Mouse (Mus musculus) hindbrain, embryonic 16.5 days (tissue): ENCODE results near the gene Gpr143. TPM values are rescaled to one million over a fixed set of nuclear protein-coding genes. Genes with fewer than 3 reads are reported as not detected.

ENCODE experiments used
- ATAC-seq: fragments of 200-750 bp; cut with Nextera tagmentation; 2 replicates; pipeline ENCODE4 v1.8.0; 2017; ENCODE audit warnings: moderate TSS enrichment, moderate library complexity
- H3K27ac ChIP-seq: fragments of 300-500 bp; sonication (generic); 2 replicates; pipeline ENCODE4 v1.5.1; 2014; ENCODE audit warnings: low read depth, mild to moderate bottlenecking, control low read depth, low read length, moderate library complexity
- H3K27me3 ChIP-seq: fragments of 300-500 bp; sonication (generic); replicated peaks from 2 replicates; pipeline ENCODE4 v1.6.1; 2014; ENCODE audit warnings: low read length; ENCODE audit not compliant: control insufficient read depth, insufficient read depth
- H3K36me3 ChIP-seq: fragments of 300-500 bp; sonication (generic); 2 replicates; pipeline ENCODE4 v1.6.1; 2014; ENCODE audit warnings: mild to moderate bottlenecking, low read length, moderate library complexity, mixed read lengths; ENCODE audit not compliant: control insufficient read depth, insufficient read depth
- H3K4me1 ChIP-seq: fragments of 300-500 bp; sonication (generic); 2 replicates; pipeline ENCODE4 v1.6.1; 2014; ENCODE audit warnings: low read depth, low read length; ENCODE audit not compliant: control insufficient read depth, insufficient read depth
- H3K4me2 ChIP-seq: fragments of 300-500 bp; sonication (generic); 2 replicates; pipeline ENCODE4 v1.6.1; 2014; ENCODE audit warnings: mild to moderate bottlenecking, low read length, control low read depth, moderate library complexity
- H3K4me3 ChIP-seq: fragments of 300-500 bp; sonication (generic); 2 replicates; pipeline ENCODE4 v1.5.1; 2014; ENCODE audit warnings: mild to moderate bottlenecking, low read length, control low read depth, moderate library complexity
- H3K9ac ChIP-seq: fragments of 300-500 bp; sonication (generic); 2 replicates; pipeline ENCODE4 v1.6.1; 2014; ENCODE audit warnings: low read depth, mild to moderate bottlenecking, control low read depth, low read length, moderate library complexity
- H3K9me3 ChIP-seq: fragments of 300-500 bp; sonication (generic); 2 replicates; pipeline ENCODE4 v1.6.1; 2014; ENCODE audit warnings: mild to moderate bottlenecking, low read length, moderate library complexity; ENCODE audit not compliant: control insufficient read depth
- WGBS: fragments of 180-500 bp; shearing (Covaris S2); extraction: QIAGEN DNeasy Blood & Tissue Kit; methylation state at CpG from one replicate; pipeline ENCODE4 v1.1.7; 2014; 5-methylcytosine and 5-hydroxymethylcytosine counted together
- polyA plus RNA-seq: library from polyadenylated mRNA; unstranded; fragments of >200 nt; fragmentation: Nextera tagmentation; extraction: Ambion mirVana; gene quantifications from 2 replicates; pipeline ENCODE4 v1.2.1, GENCODE M21; 2015

Gpr143 gene
- polyA plus RNA-seq, 1 experiment from 2014 or later: 0.26 TPM

DNA sequence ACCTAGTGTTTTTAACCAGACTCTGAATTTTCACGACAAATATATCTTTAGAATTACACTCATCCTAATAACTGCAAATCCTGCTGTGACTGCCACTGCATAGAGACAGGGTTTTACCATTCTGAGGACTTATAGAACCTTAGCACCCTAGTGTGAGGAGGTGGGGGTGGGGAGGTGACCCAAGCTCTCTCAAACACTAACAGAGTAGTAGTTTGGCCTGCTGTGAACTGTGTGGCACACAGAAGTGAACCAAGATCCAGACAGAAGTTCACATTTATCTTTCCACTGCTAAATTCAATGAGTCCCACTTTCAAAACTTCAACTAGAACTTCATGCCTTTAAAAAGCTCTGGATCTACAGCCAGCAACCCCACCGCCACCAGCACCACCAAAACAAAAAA lies 18.9 kb upstream of the Gpr143 start:
- H3K9me3 ChIP-seq: no peaks in the 10 kb centered on the region
- no peak overlapping the region for H3K9ac ChIP-seq
- no peaks in the 10 kb centered on the region for H3K27me3 ChIP-seq
- no peaks in the 10 kb centered on the region for H3K36me3 ChIP-seq
- ATAC-seq: no peak
- H3K4me2 ChIP-seq: no peak overlapping the region
- H3K4me3 ChIP-seq: no peak overlapping the region
- 68% methylated on average over 2 of the region's 2 CpGs for WGBS
- no peak overlapping the region for H3K27ac ChIP-seq
- no peaks in the 10 kb centered on the region for H3K4me1 ChIP-seq

DNA sequence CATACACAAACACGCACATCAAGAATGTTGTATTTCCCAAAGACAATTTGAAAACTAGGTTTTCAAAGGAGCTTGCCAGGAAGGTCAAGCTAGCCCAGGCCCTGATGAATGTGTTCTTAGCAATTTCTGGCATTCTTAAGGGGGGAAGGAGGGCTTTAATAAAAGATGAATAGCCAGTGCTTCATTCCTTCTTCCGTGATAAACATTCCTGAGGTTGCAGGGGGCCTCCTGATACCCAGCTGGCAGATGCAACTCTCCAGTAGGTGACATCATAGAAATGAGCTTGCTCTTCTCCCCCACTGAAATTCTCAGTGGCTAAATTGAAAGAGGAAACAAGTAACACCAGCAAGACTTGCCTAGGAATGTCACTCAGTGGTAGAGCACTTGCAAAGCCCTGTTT lies 17.6 kb upstream of the Gpr143 start:
- peaks cover 7% of the 10 kb centered on the region for H3K27me3 ChIP-seq
- H3K36me3 ChIP-seq: no peaks in the 10 kb centered on the region
- 34% methylated on average over 2 of the region's 2 CpGs for WGBS
- H3K4me3 ChIP-seq: no peak overlapping the region
- no peaks in the 10 kb centered on the region; the same call in 1 of the 2 replicates for H3K9me3 ChIP-seq
- no peak for ATAC-seq
- H3K4me1 ChIP-seq: no peaks in the 10 kb centered on the region
- no peak overlapping the region for H3K9ac ChIP-seq
- no peak overlapping the region for H3K27ac ChIP-seq
- H3K4me2 ChIP-seq: no peak overlapping the region

DNA sequence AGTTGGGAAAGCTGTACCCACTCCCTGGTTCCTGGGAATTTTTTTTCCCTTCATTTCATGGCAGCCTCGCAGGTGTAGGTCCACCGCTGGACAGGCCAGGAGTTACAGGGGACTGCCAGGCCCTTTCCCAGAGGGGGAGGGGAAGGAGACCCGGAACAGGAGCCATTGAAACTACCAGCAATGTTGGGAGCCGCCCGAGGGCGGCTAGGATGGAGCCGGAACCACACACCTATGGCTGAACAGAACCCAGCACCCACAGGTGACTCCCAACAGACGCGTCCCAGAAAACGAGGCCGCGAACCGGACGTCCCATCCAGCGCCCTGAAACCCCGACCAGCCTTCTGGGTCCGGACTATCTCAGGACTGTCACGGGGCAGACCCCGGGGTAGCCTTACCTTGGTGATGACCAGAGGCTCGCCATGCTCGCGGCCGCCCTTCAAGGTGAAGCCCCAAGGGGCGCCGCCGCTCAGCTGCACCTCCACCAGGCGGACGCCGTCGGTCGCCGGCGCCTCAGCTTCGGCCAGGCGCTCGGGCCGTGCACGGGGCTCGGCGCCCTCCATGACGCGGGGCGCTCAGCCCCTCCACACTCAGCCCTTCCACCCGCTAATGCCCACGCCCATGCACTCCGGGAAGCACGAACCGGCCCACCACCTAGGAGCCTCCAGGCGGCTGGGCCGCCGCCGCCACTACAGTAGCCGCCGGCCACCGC lies 12.7 kb upstream of the Gpr143 start, which contains the start of gene Shroom2:
TSS of gene Shroom2 (minus strand) at position 575 of the 709 bp plus-strand sequence.
- Histone ChIP-seq H3K4me1 (no peaks in the 10 kb centered on the region), H3K9me3 (peaks cover 2% of the 10 kb centered on the region; the same call in 1 of the 2 replicates), H3K4me3 (peak within 1 kb of the TSS; percentile 64), H3K9ac (peak within 1 kb of the TSS; percentile 64), H3K36me3 (no peaks in the 10 kb centered on the region), H3K27ac (no peak within 1 kb of the TSS), H3K4me2 (peak within 1 kb of the TSS; percentile 77), H3K27me3 (peaks cover 12% of the 10 kb centered on the region)
- 10% methylated on average over 31 of the region's 55 CpGs for WGBS
- peak; percentile 92 for ATAC-seq

DNA sequence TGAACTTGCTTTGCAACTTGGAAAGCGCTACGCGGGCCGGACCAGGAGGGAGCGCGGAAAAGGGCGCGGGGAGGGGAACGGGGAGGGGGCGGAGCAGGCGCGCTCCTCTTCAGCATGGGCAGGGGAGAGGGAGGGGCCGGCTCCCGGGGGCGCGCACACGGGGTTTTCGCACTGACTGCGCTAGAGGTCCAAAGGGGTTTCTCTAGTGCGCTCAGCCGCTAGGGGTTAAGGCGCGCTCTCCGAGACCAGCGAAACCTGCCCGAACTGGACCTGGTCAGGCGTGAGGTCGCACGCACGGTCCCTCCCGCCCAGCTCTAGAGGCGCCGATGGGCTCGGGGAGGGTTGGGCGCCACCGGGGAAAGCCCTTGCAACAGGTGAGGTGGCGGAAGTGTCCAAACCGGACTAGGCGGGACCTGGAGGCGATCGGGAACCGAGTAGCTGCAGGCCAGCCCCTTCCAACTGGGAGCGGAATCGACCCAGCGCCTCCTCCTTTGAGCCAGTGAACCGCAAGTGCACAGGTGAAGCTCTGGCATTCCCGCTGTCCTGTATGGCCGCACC lies 12.0 kb upstream of the Gpr143 start:
- peaks cover 2% of the 10 kb centered on the region; the same call in 1 of the 2 replicates for H3K9me3 ChIP-seq
- H3K4me3 ChIP-seq: peak overlapping the region; percentile 64
- no peaks in the 10 kb centered on the region for H3K4me1 ChIP-seq
- 15% methylated on average over 45 of the region's 48 CpGs for WGBS
- no peak overlapping the region for H3K27ac ChIP-seq
- ATAC-seq: peak; percentile 92
- H3K36me3 ChIP-seq: no peaks in the 10 kb centered on the region
- peak overlapping the region; percentile 77 for H3K4me2 ChIP-seq
- H3K27me3 ChIP-seq: peaks cover 12% of the 10 kb centered on the region
- peak overlapping the region; percentile 64 for H3K9ac ChIP-seq

DNA sequence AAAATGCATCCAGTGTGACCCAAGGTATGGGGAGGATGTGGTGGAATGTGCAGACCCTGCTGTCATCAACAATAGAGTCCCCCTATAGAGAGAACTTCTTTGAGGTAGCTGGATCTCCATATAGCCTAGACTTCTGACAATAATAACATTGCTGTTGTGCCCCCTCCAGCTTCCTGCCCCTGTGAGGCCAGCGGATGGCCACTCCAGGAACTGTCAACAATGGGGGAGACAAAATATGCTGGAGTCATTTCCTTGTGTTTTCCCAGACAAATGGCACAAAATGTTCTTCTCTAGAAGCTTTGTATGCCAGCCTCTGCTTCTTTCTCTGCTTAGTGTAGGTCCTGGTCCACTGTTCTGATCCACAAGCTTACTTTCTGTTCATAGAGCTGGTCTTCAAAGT lies 6.4 kb downstream of the Gpr143 start:
- no peak for ATAC-seq
- no peaks in the 10 kb centered on the region for H3K9me3 ChIP-seq
- H3K4me3 ChIP-seq: no peak overlapping the region
- no peak overlapping the region for H3K9ac ChIP-seq
- no peak overlapping the region for H3K4me2 ChIP-seq
- H3K36me3 ChIP-seq: no peaks in the 10 kb centered on the region
- 75% methylated on average over 1 of the region's 1 CpGs for WGBS
- peaks cover 4% of the 10 kb centered on the region; the same call in 1 of the 2 replicates for H3K27me3 ChIP-seq
- H3K4me1 ChIP-seq: no peaks in the 10 kb centered on the region
- H3K27ac ChIP-seq: no peak overlapping the region

DNA sequence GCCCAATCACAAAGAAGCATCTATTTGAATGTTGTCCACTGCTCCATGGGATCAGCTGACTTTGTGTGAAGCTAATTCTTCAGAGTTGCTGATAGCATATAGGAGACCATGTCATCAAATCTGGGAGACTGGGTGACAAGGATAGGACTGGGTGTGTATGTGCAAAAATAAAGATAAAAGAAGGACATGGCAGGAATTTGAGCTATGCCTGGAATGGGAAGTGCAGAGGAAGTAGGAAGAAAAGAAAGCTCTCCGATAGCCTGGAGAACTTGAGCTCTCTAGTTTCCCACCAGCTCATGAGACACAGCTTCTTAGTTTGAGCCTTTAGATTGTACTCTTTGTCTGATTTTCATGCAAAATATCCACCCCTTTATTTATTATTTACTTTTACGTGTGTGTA lies 6.9 kb downstream of the Gpr143 start:
- no peak overlapping the region for H3K4me2 ChIP-seq
- no peaks in the 10 kb centered on the region for H3K9me3 ChIP-seq
- H3K4me3 ChIP-seq: no peak overlapping the region
- ATAC-seq: no peak
- no peak overlapping the region for H3K9ac ChIP-seq
- H3K27ac ChIP-seq: no peak overlapping the region
- WGBS: 76% methylated on average over 2 of the region's 2 CpGs
- no peaks in the 10 kb centered on the region for H3K36me3 ChIP-seq
- H3K4me1 ChIP-seq: no peaks in the 10 kb centered on the region
- peaks cover 4% of the 10 kb centered on the region; the same call in 1 of the 2 replicates for H3K27me3 ChIP-seq

DNA sequence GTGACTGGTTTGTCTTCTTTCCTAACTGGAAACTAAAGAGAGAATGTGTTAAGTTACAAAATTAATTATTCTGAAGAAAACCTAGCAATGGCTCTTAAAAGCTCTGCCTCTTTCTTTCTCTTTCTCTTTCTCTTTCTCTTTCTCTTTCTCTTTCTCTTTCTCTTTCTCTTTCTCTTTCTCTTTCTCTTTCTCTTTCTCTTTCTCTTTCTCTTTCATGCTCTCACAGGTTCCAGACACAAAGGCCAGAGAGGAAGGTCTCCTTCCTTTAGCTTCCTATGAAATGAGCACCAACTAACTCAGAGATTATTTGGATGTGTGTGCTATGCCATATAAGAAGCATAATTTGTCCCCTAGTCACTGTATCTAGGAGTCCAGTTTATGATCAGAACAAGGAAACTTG lies 23.6 kb downstream of the Gpr143 start:
- Histone ChIP-seq H3K36me3 (no peaks in the 10 kb centered on the region), H3K4me1 (no peaks in the 10 kb centered on the region), H3K4me3 (no peak overlapping the region), H3K9ac (no peak overlapping the region), H3K27ac (no peak overlapping the region), H3K4me2 (no peak overlapping the region), H3K27me3 (no peaks in the 10 kb centered on the region), H3K9me3 (no peaks in the 10 kb centered on the region)
- ATAC-seq: no peak

DNA sequence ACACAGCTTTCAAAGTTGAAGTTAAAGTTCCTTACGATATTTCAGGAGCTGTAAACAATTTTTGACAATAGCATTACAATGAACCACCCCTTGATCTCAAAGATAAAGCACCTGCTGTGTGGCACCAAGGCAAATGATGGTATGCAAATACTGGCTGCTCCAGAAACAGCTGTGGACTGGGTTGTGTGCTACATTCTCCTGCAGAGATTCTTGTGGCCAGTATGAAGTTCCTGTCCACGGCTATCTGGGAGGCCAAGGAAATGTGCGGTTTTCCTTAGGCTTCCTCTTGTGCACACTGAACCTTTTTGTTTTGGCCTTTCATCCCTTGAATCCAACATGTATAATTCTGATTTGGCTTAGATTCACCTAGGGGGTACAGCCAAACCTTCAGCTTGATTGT lies 31.6 kb downstream of the Gpr143 start:
- Histone ChIP-seq H3K27ac (no peak overlapping the region), H3K4me2 (no peak overlapping the region), H3K9ac (no peak overlapping the region), H3K27me3 (no peaks in the 10 kb centered on the region; the same call in 1 of the 2 replicates), H3K9me3 (no peaks in the 10 kb centered on the region), H3K36me3 (no peaks in the 10 kb centered on the region), H3K4me1 (no peaks in the 10 kb centered on the region), H3K4me3 (no peak overlapping the region)
- WGBS: 71% methylated on average over 3 of the region's 3 CpGs
- no peak for ATAC-seq

DNA sequence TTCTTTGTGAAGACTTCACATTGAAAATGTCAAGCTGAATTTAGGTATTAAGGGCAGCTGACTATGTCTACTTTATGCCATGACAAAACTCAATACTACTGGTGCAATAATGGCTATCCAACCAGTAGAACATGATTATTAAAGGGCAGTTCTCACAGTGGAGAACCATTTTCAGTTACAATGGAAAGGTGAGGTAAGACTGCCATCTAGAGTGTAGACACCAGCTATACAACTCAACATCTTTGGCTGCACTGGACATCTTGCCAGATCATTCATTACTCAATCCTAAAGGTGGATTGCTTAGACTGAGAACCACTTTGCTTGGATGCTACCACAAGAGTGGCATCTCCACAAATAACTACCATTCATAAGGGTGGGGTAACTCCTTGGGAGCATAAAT lies 37.3 kb downstream of the Gpr143 start:
- Histone ChIP-seq H3K27ac (no peak overlapping the region), H3K4me2 (no peak overlapping the region), H3K4me3 (no peak overlapping the region), H3K27me3 (no peaks in the 10 kb centered on the region), H3K4me1 (no peaks in the 10 kb centered on the region), H3K9me3 (no peaks in the 10 kb centered on the region), H3K36me3 (no peaks in the 10 kb centered on the region), H3K9ac (no peak overlapping the region)
- ATAC-seq: no peak
